Mouse (Mus musculus) heart, postnatal 0 days (tissue): ENCODE measurements at regions not wholly inside any gene's neighbourhood (a gene's known extent, or its start where the extent isn't known, plus 50 kb on each side); places are given as distances from the start of the nearest gene placed in this dataset.
"Not testable (repeated sequence)": the region's sequence is repeated elsewhere in the genome, so short reads cannot be mapped to it uniquely, and the experiment has no call there.

Experiments
- ATAC-seq: fragments of 200-750 bp; cut with Nextera tagmentation; 2 replicates; pipeline ENCODE4 v1.8.0; 2017; ENCODE audit warnings: low read depth, moderate number of reproducible peaks, moderate library complexity; ENCODE audit not compliant: insufficient read depth
- DNase-seq: peaks from one replicate; pipeline ENCODE4 v3.0.0-alpha.2; 2016; ENCODE audit warnings: low spot score
- H3K27ac ChIP-seq: fragments of 300-500 bp; sonication (generic); 2 replicates; pipeline ENCODE4 v1.5.1; 2014; ENCODE audit warnings: low read depth, mild to moderate bottlenecking
- H3K27me3 ChIP-seq: fragments of 300-500 bp; sonication (generic); 2 replicates; pipeline ENCODE4 v1.6.1; 2014; ENCODE audit warnings: low read length, mixed read lengths; ENCODE audit not compliant: control insufficient read depth, insufficient read depth
- H3K36me3 ChIP-seq: fragments of 300-500 bp; sonication (generic); replicated peaks from 2 replicates; pipeline ENCODE4 v1.6.1; 2014; ENCODE audit warnings: low read length, mixed read lengths; ENCODE audit not compliant: control insufficient read depth, insufficient read depth
- H3K4me1 ChIP-seq: fragments of 300-500 bp; sonication (generic); 2 replicates; pipeline ENCODE4 v1.6.1; 2014; ENCODE audit warnings: antibody characterized with exemption; ENCODE audit not compliant: control insufficient read depth, insufficient read depth
- H3K4me2 ChIP-seq: fragments of 300-500 bp; sonication (generic); 2 replicates; pipeline ENCODE4 v1.6.1; 2014; ENCODE audit warnings: low read depth, mild to moderate bottlenecking, low read length, moderate library complexity
- H3K4me3 ChIP-seq: fragments of 300-500 bp; sonication (generic); 2 replicates; pipeline ENCODE4 v1.5.1; 2014; ENCODE audit warnings: low read depth, low read length
- H3K9ac ChIP-seq: fragments of 300-500 bp; sonication (generic); replicated peaks from 2 replicates; pipeline ENCODE4 v1.6.1; 2014; ENCODE audit warnings: low read depth, low read length, mixed read lengths
- H3K9me3 ChIP-seq: fragments of 300-500 bp; sonication (generic); replicated peaks from 2 replicates; pipeline ENCODE4 v1.6.1; 2016; ENCODE audit warnings: low read length; ENCODE audit not compliant: control insufficient read depth
- CTCF ChIP-seq: IDR thresholded peaks from 2 replicates; pipeline ENCODE4 v1.5.1; 2016; ENCODE audit warnings: antibody characterized with exemption, control low read depth, low read depth
- EP300 ChIP-seq: IDR thresholded peaks from 2 replicates; pipeline ENCODE4 v1.6.1; 2016; ENCODE audit warnings: antibody characterized with exemption, low read depth
- WGBS: fragments of 180-500 bp; shearing (Covaris S2); extraction: QIAGEN DNeasy Blood & Tissue Kit; methylation state at CpG from one replicate; pipeline ENCODE4 v1.1.7; 2014; 5-methylcytosine and 5-hydroxymethylcytosine counted together

DNA sequence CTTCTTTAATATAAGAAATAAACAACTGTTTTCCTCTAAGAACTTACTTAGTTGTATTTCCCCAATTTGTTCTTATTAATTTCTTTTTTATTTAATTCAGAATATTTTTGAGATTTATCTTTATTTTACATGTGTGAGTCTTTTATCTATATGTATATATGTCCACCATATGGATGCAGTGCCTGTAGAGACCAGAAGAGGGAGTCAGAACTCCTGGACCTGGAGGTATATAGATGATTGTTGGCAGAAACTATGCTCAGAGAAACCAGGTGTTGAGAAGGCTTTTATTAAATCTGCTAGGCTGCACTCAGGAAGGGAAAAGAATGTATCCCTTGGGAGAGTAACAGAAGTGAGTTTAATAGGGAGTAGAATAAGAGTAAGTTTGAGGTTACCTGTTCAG lies 328.2 kb downstream of the Eepd1 start:
- H3K9ac ChIP-seq = no peak overlapping the region
- DNase-seq (no peak), ATAC-seq (no peak)
- no peak overlapping the region for H3K4me2 ChIP-seq
- no peaks in the 10 kb centered on the region for H3K4me1 ChIP-seq
- no peak for TF ChIP-seq CTCF
- TF ChIP-seq EP300 = no peak
- no peak overlapping the region for H3K27ac ChIP-seq
- no peaks in the 10 kb centered on the region for H3K36me3 ChIP-seq
- H3K4me3 ChIP-seq = no peak overlapping the region
- 0 out of 2 replicates have a peak, but pooled peaks cover 4% of the 10 kb centered on the region for H3K9me3 ChIP-seq
- H3K27me3 ChIP-seq = no peaks in the 10 kb centered on the region

DNA sequence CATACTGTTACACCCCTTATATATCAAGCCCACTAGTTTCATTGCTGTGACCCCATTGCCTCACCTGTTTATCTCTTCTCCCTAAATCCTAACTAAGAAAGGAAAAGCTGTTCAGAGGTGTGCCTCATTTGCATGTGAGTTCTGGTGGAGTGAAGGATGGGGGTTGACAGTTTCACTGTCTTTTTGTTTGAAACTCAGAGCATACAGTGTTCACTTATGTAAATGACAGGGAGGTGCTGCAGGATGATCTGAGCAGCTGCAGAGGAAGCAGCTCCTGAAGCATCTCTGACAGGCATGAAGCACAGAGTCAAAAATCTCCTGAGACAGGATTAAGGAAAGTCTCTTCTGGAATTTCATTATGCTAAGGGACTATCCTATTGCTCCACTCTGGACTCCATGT lies 351.9 kb downstream of the Eepd1 start:
- Histone ChIP-seq H3K4me1 (no peaks in the 10 kb centered on the region), H3K9me3 (no peaks in the 10 kb centered on the region), H3K9ac (no peak overlapping the region), H3K36me3 (no peaks in the 10 kb centered on the region), H3K4me3 (no peak overlapping the region), H3K27ac (no peak overlapping the region), H3K4me2 (no peak overlapping the region), H3K27me3 (no peaks in the 10 kb centered on the region)
- no peak for ATAC-seq
- no peak for DNase-seq
- TF ChIP-seq CTCF (no peak), EP300 (no peak)

DNA sequence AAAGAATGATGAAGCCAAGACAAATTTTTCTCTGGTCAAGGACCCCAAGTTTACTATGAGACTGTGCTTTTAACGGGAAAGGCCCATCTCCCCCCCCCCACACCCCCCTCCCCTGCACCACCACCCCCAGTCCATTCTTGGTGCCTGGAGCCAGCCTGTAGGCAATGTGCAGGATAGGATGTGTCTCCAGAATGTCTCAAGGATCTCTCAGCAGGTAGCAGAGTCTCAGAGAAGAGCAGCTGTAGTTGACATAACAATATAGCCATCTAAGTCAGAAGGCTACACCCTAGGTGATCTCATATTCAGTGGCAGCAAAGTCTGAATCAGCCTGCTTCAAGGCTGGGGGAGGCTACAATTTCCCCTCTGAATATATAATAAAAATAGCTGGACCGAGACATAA lies 368.6 kb downstream of the Eepd1 start:
- not testable (repeated sequence) for H3K9me3 ChIP-seq
- 82% methylated on average over 2 of the region's 2 CpGs for WGBS

GRCm38 (mm10) chr9:25850608-25851007 lies 369.3 kb downstream of the Eepd1 start:
- not testable (repeated sequence) for H3K4me1 ChIP-seq

More for the DNA sequence above, 368.6 kb downstream of the Eepd1 start:
- DNase-seq, H3K4me3 ChIP-seq, H3K9ac ChIP-seq, H3K4me1 ChIP-seq, ATAC-seq, H3K27me3 ChIP-seq, H3K4me2 ChIP-seq, H3K36me3 ChIP-seq, H3K27ac ChIP-seq: not testable (repeated sequence)

DNA sequence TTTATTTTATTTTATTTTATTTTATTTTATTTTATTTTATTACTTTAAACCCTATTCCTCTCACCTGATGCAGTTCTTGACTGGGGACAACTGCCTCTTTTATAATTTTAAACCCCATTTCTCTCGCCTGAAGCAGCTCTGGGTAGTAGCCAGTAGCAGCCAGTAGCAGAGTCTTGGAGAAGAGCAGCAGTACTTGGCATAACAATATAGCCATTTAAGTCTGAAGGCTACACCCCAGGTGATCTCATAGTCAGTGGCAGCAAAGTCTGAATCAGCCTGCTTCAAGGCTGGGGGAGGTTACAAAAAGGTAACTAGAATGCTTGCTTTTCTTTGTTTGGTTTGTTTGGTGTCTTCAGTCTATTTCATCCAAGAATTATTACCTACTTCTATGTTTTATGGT lies 373.2 kb downstream of the Eepd1 start:
- no peaks in the 10 kb centered on the region for H3K27me3 ChIP-seq
- DNase-seq = no peak
- no peak overlapping the region for H3K4me2 ChIP-seq
- H3K4me3 ChIP-seq = no peak overlapping the region
- H3K9ac ChIP-seq = no peak overlapping the region
- TF ChIP-seq EP300 = no peak
- TF ChIP-seq CTCF = no peak
- H3K36me3 ChIP-seq = no peaks in the 10 kb centered on the region
- no peaks in the 10 kb centered on the region for H3K9me3 ChIP-seq
- no peak overlapping the region for H3K27ac ChIP-seq
- no peak for ATAC-seq
- no peaks in the 10 kb centered on the region for H3K4me1 ChIP-seq
- 33% methylated on average over 1 of the region's 1 CpGs for WGBS

More at GRCm38 (mm10) chr9:25850608-25851007, 369.3 kb downstream of the Eepd1 start:
- H3K27me3 ChIP-seq, H3K4me3 ChIP-seq, H3K36me3 ChIP-seq, H3K4me2 ChIP-seq, H3K9me3 ChIP-seq, ATAC-seq, DNase-seq, H3K27ac ChIP-seq, H3K9ac ChIP-seq: not testable (repeated sequence)
- WGBS = 56% methylated on average over 3 of the region's 3 CpGs

DNA sequence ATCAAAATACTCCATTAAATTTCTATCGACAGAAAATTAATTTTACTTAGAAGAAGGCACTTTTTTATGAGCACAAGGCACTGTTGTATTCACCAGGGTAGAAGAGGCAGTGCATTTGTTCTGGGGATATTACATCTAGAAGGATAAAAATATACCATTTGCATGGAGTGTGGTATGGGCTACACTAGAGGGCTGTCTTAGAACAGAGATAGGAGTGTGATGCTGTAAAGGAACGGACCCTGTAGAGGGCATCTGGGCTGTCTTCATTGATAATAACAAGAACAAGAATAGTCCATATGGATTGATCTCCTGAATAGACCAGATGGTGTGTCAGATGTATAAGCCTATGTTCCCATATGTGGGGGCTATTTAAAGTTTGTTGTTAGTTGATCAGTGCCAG lies 388.9 kb downstream of the Eepd1 start:
- ATAC-seq (no peak), DNase-seq (no peak)
- Histone ChIP-seq H3K9me3 (no peaks in the 10 kb centered on the region), H3K27ac (no peak overlapping the region), H3K4me2 (no peak overlapping the region), H3K9ac (no peak overlapping the region), H3K4me1 (no peaks in the 10 kb centered on the region), H3K4me3 (no peak overlapping the region), H3K27me3 (no peaks in the 10 kb centered on the region), H3K36me3 (no peaks in the 10 kb centered on the region)
- 56% methylated on average over 2 of the region's 2 CpGs for WGBS
- TF ChIP-seq CTCF = no peak
- TF ChIP-seq EP300 = no peak
